Mouse (Mus musculus) hindbrain, embryonic 11.5 days (tissue): ENCODE results near the gene Hmgcs1. TPM values are rescaled to one million over a fixed set of nuclear protein-coding genes. Genes with fewer than 3 reads are reported as not detected.

ENCODE experiments used
- ATAC-seq: fragments of 200-750 bp; cut with Nextera tagmentation; 2 replicates; pipeline ENCODE4 v1.8.0; 2017; ENCODE audit warnings: mild to moderate bottlenecking, moderate TSS enrichment, moderate library complexity; ENCODE audit not compliant: low FRiP score
- DNase-seq: peaks from one replicate; pipeline ENCODE4 v3.0.0-alpha.2; 2015; ENCODE audit warnings: low spot score
- H3K27ac ChIP-seq: fragments of 300-500 bp; sonication (generic); 2 replicates; pipeline ENCODE4 v1.5.1; 2014; ENCODE audit warnings: mild to moderate bottlenecking, low read depth, low read length
- H3K27me3 ChIP-seq: fragments of 300-500 bp; sonication (generic); 2 replicates; pipeline ENCODE4 v1.6.1; 2014; ENCODE audit warnings: mild to moderate bottlenecking, low read length, moderate library complexity, mixed read lengths; ENCODE audit not compliant: control insufficient read depth, insufficient read depth
- H3K36me3 ChIP-seq: fragments of 300-500 bp; sonication (generic); 2 replicates; pipeline ENCODE4 v1.6.1; 2014; ENCODE audit warnings: mild to moderate bottlenecking, low read length, moderate library complexity, mixed read lengths; ENCODE audit not compliant: control insufficient read depth, insufficient read depth
- H3K4me1 ChIP-seq: fragments of 300-500 bp; sonication (generic); replicated peaks from 2 replicates; pipeline ENCODE4 v1.6.1; 2014; ENCODE audit warnings: low read length, mixed read lengths; ENCODE audit not compliant: control insufficient read depth, insufficient read depth
- H3K4me2 ChIP-seq: fragments of 300-500 bp; sonication (generic); replicated peaks from 2 replicates; pipeline ENCODE4 v1.6.1; 2014; ENCODE audit warnings: mild to moderate bottlenecking, low read depth, low read length
- H3K4me3 ChIP-seq: fragments of 300-500 bp; sonication (generic); 2 replicates; pipeline ENCODE4 v1.5.1; 2014; ENCODE audit warnings: low read depth, low read length
- H3K9ac ChIP-seq: fragments of 300-500 bp; sonication (generic); 2 replicates; pipeline ENCODE4 v1.6.1; 2014; ENCODE audit warnings: low read depth, low read length
- H3K9me3 ChIP-seq: fragments of 300-500 bp; sonication (generic); 2 replicates; pipeline ENCODE4 v1.6.1; 2016; ENCODE audit warnings: low read length; ENCODE audit not compliant: control insufficient read depth
- WGBS: fragments of 180-500 bp; shearing (Covaris S2); extraction: QIAGEN DNeasy Blood & Tissue Kit; methylation state at CpG from one replicate; pipeline ENCODE4 v1.1.7; 2014; 5-methylcytosine and 5-hydroxymethylcytosine counted together
- polyA plus RNA-seq: library from polyadenylated mRNA; unstranded; fragments of >200 nt; fragmentation: Nextera tagmentation; extraction: Ambion mirVana; gene quantifications from 2 replicates; pipeline ENCODE4 v1.2.1, GENCODE M21; 2014

Hmgcs1 gene
- polyA plus RNA-seq: 493 and 527 TPM in 2 replicates

GRCm38 (mm10) chr13:119690039-119690728, at the start of gene Hmgcs1:
TSS of gene Hmgcs1 (plus strand) at chr13:119690379.
- no peaks in the 10 kb centered on the region for H3K27me3 ChIP-seq
- H3K9me3 ChIP-seq: no peaks in the 10 kb centered on the region
- no peaks in the 10 kb centered on the region for H3K36me3 ChIP-seq
- H3K4me1 ChIP-seq: no peaks in the 10 kb centered on the region; the same call in 1 of the 2 replicates
- WGBS: under 1% methylated on average over 58 of the region's 59 CpGs
- H3K9ac ChIP-seq: peak within 1 kb of the TSS; percentile 96
- ATAC-seq (peak; percentile 99), DNase-seq (peak; percentile 100)
- peak within 1 kb of the TSS; percentile 96 for H3K27ac ChIP-seq
- peak within 1 kb of the TSS; percentile 71 for H3K4me2 ChIP-seq
- peak within 1 kb of the TSS; percentile 93 for H3K4me3 ChIP-seq

- H3K27ac ChIP-seq: no peak overlapping the region
- H3K9ac ChIP-seq: no peak overlapping the region
- peak; percentile 69 for DNase-seq
- peak; percentile 40; the same call in 1 of the 2 replicates for ATAC-seq
- H3K4me1 ChIP-seq: no peaks in the 10 kb centered on the region
- H3K4me3 ChIP-seq: no peak overlapping the region
- no peaks in the 10 kb centered on the region for H3K36me3 ChIP-seq
- 38% methylated on average over 4 of the region's 4 CpGs for WGBS
- no peaks in the 10 kb centered on the region for H3K9me3 ChIP-seq
- H3K27me3 ChIP-seq: no peaks in the 10 kb centered on the region
- no peak overlapping the region for H3K4me2 ChIP-seq
Measured at GRCm38 (mm10) chr13:119640504-119640903, 49.7 kb upstream of the Hmgcs1 start.

- Histone ChIP-seq H3K9ac (no peak overlapping the region), H3K4me2 (no peak overlapping the region), H3K27ac (no peak overlapping the region), H3K4me3 (no peak overlapping the region), H3K27me3 (no peaks in the 10 kb centered on the region), H3K9me3 (no peaks in the 10 kb centered on the region), H3K4me1 (no peaks in the 10 kb centered on the region), H3K36me3 (no peaks in the 10 kb centered on the region)
- ATAC-seq (no peak), DNase-seq (no peak)
- 78% methylated on average over 7 of the region's 7 CpGs for WGBS
Measured at GRCm38 (mm10) chr13:119641145-119641544, 49.0 kb upstream of the Hmgcs1 start.

- Histone ChIP-seq H3K36me3 (no peaks in the 10 kb centered on the region), H3K4me3 (no peak overlapping the region), H3K9me3 (no peaks in the 10 kb centered on the region), H3K9ac (no peak overlapping the region), H3K4me1 (no peaks in the 10 kb centered on the region), H3K27me3 (no peaks in the 10 kb centered on the region), H3K27ac (no peak overlapping the region), H3K4me2 (no peak overlapping the region)
- ATAC-seq: no peak
- 62% methylated on average over 5 of the region's 5 CpGs for WGBS
- no peak for DNase-seq
Measured at GRCm38 (mm10) chr13:119644769-119645168, 45.4 kb upstream of the Hmgcs1 start.

GRCm38 (mm10) chr13:119646511-119646910, 43.7 kb upstream of the Hmgcs1 start:
- Histone ChIP-seq H3K36me3 (no peaks in the 10 kb centered on the region), H3K9ac (no peak overlapping the region), H3K27me3 (no peaks in the 10 kb centered on the region), H3K4me3 (no peak overlapping the region), H3K4me2 (no peak overlapping the region), H3K27ac (no peak overlapping the region), H3K9me3 (no peaks in the 10 kb centered on the region), H3K4me1 (no peaks in the 10 kb centered on the region)
- ATAC-seq: no peak
- no peak for DNase-seq
- 91% methylated on average over 1 of the region's 1 CpGs for WGBS

GRCm38 (mm10) chr13:119648891-119649698, 41.1 kb upstream of the Hmgcs1 start:
- no peak for ATAC-seq
- Histone ChIP-seq H3K27ac (no peak overlapping the region), H3K27me3 (no peaks in the 10 kb centered on the region), H3K4me1 (no peaks in the 10 kb centered on the region), H3K4me2 (no peak overlapping the region), H3K36me3 (no peaks in the 10 kb centered on the region), H3K9ac (no peak overlapping the region), H3K4me3 (no peak overlapping the region), H3K9me3 (no peaks in the 10 kb centered on the region)
- 64% methylated on average over 15 of the region's 15 CpGs for WGBS
- no peak for DNase-seq

GRCm38 (mm10) chr13:119649699-119650046, 40.5 kb upstream of the Hmgcs1 start:
- Histone ChIP-seq H3K9ac (no peak overlapping the region), H3K4me3 (no peak overlapping the region), H3K9me3 (no peaks in the 10 kb centered on the region), H3K4me2 (no peak overlapping the region), H3K36me3 (no peaks in the 10 kb centered on the region), H3K27me3 (no peaks in the 10 kb centered on the region), H3K27ac (no peak overlapping the region), H3K4me1 (no peaks in the 10 kb centered on the region)
- WGBS: 93% methylated on average over 1 of the region's 1 CpGs
- DNase-seq (no peak), ATAC-seq (no peak)

GRCm38 (mm10) chr13:119654734-119655133, 35.4 kb upstream of the Hmgcs1 start:
- ATAC-seq (no peak), DNase-seq (no peak)
- Histone ChIP-seq H3K36me3 (no peaks in the 10 kb centered on the region), H3K4me2 (no peak overlapping the region), H3K4me1 (no peaks in the 10 kb centered on the region), H3K9me3 (no peaks in the 10 kb centered on the region), H3K9ac (no peak overlapping the region), H3K27ac (no peak overlapping the region), H3K4me3 (no peak overlapping the region), H3K27me3 (no peaks in the 10 kb centered on the region)
- 95% methylated on average over 2 of the region's 2 CpGs for WGBS

GRCm38 (mm10) chr13:119656246-119656645, 33.9 kb upstream of the Hmgcs1 start:
- Histone ChIP-seq H3K4me1 (no peaks in the 10 kb centered on the region), H3K9ac (no peak overlapping the region), H3K36me3 (no peaks in the 10 kb centered on the region), H3K9me3 (no peaks in the 10 kb centered on the region), H3K27ac (no peak overlapping the region), H3K27me3 (no peaks in the 10 kb centered on the region), H3K4me3 (no peak overlapping the region), H3K4me2 (no peak overlapping the region)
- ATAC-seq: no peak
- DNase-seq: no peak
- WGBS: 88% methylated on average over 2 of the region's 2 CpGs
